Mouse (Mus musculus) thymus, adult 18-20 months (tissue): ENCODE measurements at regions not wholly inside any gene's neighbourhood (a gene's known extent, or its start where the extent isn't known, plus 50 kb on each side); places are given as distances from the start of the nearest gene placed in this dataset.

Source experiments
- DNase-seq, 2 experiments: peaks; one replicate each; pipeline ENCODE4 v3.0.0; 2022; ENCODE audit warnings: mixed read lengths in 2 of 2

- DNase-seq, result no peak
Observed at GRCm38 (mm10) chr10:21446641-21447040, 69.5 kb downstream of the Aldh8a1 start.

GRCm38 (mm10) chr10:21448132-21448531, 71.0 kb downstream of the Aldh8a1 start:
- DNase-seq, result no peak

GRCm38 (mm10) chr10:21448942-21449341, 71.9 kb downstream of the Aldh8a1 start:
- DNase-seq, result no peak

GRCm38 (mm10) chr10:21452611-21453010, 75.5 kb downstream of the Aldh8a1 start:
- no peak for DNase-seq

- DNase-seq, result no peak
Observed at GRCm38 (mm10) chr10:21453527-21453926, 76.4 kb downstream of the Aldh8a1 start.

- DNase-seq, result no peak
Observed at GRCm38 (mm10) chr10:21454153-21454552, 77.1 kb downstream of the Aldh8a1 start.

GRCm38 (mm10) chr10:21454757-21455156, 77.7 kb downstream of the Aldh8a1 start:
- no peak for DNase-seq

GRCm38 (mm10) chr10:21455863-21456262, 78.8 kb downstream of the Aldh8a1 start:
- no peak for DNase-seq

GRCm38 (mm10) chr10:21456359-21456758, 79.3 kb downstream of the Aldh8a1 start:
- DNase-seq, result no peak

GRCm38 (mm10) chr10:21456991-21457390, 79.9 kb downstream of the Aldh8a1 start:
- DNase-seq, result no peak

- DNase-seq, result no peak
Observed at GRCm38 (mm10) chr10:21458608-21459007, 81.5 kb downstream of the Aldh8a1 start.

GRCm38 (mm10) chr10:21460062-21460461, 83.0 kb downstream of the Aldh8a1 start:
- DNase-seq, result no peak

GRCm38 (mm10) chr10:21462915-21463314, 85.8 kb downstream of the Aldh8a1 start:
- no peak for DNase-seq

GRCm38 (mm10) chr10:21465362-21465761, 88.3 kb downstream of the Aldh8a1 start:
- peak; percentile 51 to 68 for DNase-seq

- no peak for DNase-seq
Observed at GRCm38 (mm10) chr10:21465806-21466377, 88.8 kb downstream of the Aldh8a1 start.

GRCm38 (mm10) chr10:21467425-21468085, 90.5 kb downstream of the Aldh8a1 start:
- no peak for DNase-seq

- no peak for DNase-seq
Observed at GRCm38 (mm10) chr10:21468421-21468820, 91.3 kb downstream of the Aldh8a1 start.

GRCm38 (mm10) chr10:21469961-21470360, 92.9 kb downstream of the Aldh8a1 start:
- DNase-seq, result no peak

GRCm38 (mm10) chr10:21470589-21470988, 93.5 kb downstream of the Aldh8a1 start:
- DNase-seq, result no peak

- DNase-seq, result no peak
Observed at GRCm38 (mm10) chr10:21474242-21474641, 97.2 kb downstream of the Aldh8a1 start.

GRCm38 (mm10) chr10:21478004-21478403, 100.9 kb downstream of the Aldh8a1 start:
- no peak for DNase-seq

- peak in 1 of 2 experiments; percentile 14 for DNase-seq
Observed at GRCm38 (mm10) chr10:21479403-21479802, 102.3 kb downstream of the Aldh8a1 start.

GRCm38 (mm10) chr10:21481255-21481654, 104.2 kb downstream of the Aldh8a1 start:
- no peak for DNase-seq

- no peak for DNase-seq
Observed at GRCm38 (mm10) chr10:21482055-21482454, 105.0 kb downstream of the Aldh8a1 start.

GRCm38 (mm10) chr10:21482659-21483058, 105.6 kb downstream of the Aldh8a1 start:
- DNase-seq, result no peak
